Mouse (Mus musculus) spleen, adult 2 months (tissue): ENCODE data around the gene Calcb. TPM values are rescaled to one million over a fixed set of nuclear protein-coding genes. Genes with fewer than 3 reads are reported as not detected.

Experiments used
- DNase-seq, 2 experiments: peaks; one replicate each; pipeline versions ENCODE4 v3.0.0 to v3.0.0-alpha.2; 2012 to 2021; ENCODE audit warnings: low spot score in 2 of 2, low read depth in 1 of 2
- H3K27ac ChIP-seq: fragments of 200-500 bp; 2 replicates; pipeline ENCODE4 v1.5.1; 2012; ENCODE audit warnings: low read length, inconsistent platforms; ENCODE audit not compliant: insufficient read depth
- H3K27me3 ChIP-seq: fragments of 200-500 bp; 2 replicates; pipeline ENCODE4 v1.6.1; 2012; ENCODE audit warnings: mild to moderate bottlenecking, moderate library complexity, low read length, inconsistent platforms; ENCODE audit not compliant: control insufficient read depth, insufficient read depth
- H3K36me3 ChIP-seq: fragments of 200-500 bp; 2 replicates; pipeline ENCODE4 v1.6.1; 2012; ENCODE audit warnings: mild to moderate bottlenecking, low read length, inconsistent platforms; ENCODE audit not compliant: control insufficient read depth, insufficient read depth
- H3K4me1 ChIP-seq: fragments of 200-500 bp; 2 replicates; pipeline ENCODE4 v1.6.1; 2011; ENCODE audit warnings: inconsistent platforms; ENCODE audit not compliant: control insufficient read depth, insufficient read depth, insufficient read length
- H3K4me3 ChIP-seq: fragments of 200-500 bp; 2 replicates; pipeline ENCODE4 v1.5.1; 2011; ENCODE audit warnings: mild to moderate bottlenecking, inconsistent platforms; ENCODE audit not compliant: insufficient read depth, insufficient read length; ENCODE audit errors: extremely low read depth
- CTCF ChIP-seq: fragments of 200-500 bp; IDR thresholded peaks from 2 replicates; pipeline ENCODE4 v1.5.1; 2011; ENCODE audit warnings: mild to moderate bottlenecking, inconsistent platforms; ENCODE audit not compliant: insufficient read depth, insufficient read length, insufficient replicate concordance; ENCODE audit errors: extremely low read depth
- POLR2A ChIP-seq: fragments of 200-500 bp; IDR thresholded peaks from 2 replicates; pipeline ENCODE4 v1.6.1; 2011; ENCODE audit warnings: low read depth, low read length, inconsistent platforms
- WGBS: fragments of 180-500 bp; shearing (Covaris S2); methylation state at CpG from one replicate; pipeline ENCODE4 v1.1.7; 2018; 5-methylcytosine and 5-hydroxymethylcytosine counted together
- polyA plus RNA-seq: library from polyadenylated mRNA; depleted of rRNA; stranded (reverse); fragments of >200 nt; gene quantifications from 2 replicates; pipeline ENCODE4 v1.2.3, GENCODE M21; 2012; rRNA removed

Gene Calcb
- polyA plus RNA-seq, 1 experiment, result not detected

DNA sequence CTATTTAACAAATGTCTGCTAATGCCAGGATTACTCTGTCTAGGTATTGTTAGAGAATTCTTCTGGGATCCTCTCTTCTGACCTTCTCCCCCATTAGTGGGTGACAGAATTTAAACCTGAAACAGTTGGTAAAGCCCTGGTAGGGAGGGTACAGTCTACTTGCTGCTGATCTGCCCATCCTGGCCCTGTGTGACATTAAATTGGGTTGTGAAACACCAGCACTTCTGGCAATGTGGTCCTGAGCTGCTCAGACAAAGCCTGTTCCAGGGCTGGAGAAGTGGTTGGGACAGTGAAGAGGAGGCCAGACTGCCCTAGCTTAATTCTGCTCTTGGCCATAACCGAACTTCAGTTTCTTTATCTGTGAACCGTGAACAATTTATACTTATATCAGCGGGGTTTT is 52.1 kb downstream of the Calcb start:
- Histone ChIP-seq H3K36me3 (no peaks in the 10 kb centered on the region), H3K27ac (no peak overlapping the region), H3K27me3 (no peaks in the 10 kb centered on the region), H3K4me3 (no peak overlapping the region), H3K4me1 (no peaks in the 10 kb centered on the region)
- TF ChIP-seq POLR2A (no peak), CTCF (no peak)
- no peak for DNase-seq
- WGBS, result 87% methylated on average over 3 of the region's 3 CpGs

DNA sequence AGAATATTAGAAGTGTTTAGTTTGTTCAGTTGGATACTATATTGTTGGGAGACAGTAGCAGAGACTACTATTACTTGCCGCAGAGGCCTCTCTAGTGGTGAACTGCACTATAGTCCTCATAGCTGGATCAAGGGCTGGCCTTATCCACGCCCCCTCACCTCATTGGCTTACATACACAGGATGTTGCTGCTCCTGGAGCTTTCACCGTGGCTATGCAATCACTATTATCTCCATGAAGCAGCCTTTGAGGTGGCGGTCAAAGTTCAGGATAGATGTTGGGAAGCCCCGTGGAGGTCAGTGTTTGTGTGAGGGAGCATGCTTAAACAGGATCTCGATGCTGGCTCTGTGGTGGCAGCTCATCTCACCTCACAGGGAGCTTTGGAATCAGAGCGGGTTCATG is 53.4 kb downstream of the Calcb start:
- no peaks in the 10 kb centered on the region for H3K36me3 ChIP-seq
- H3K4me1 ChIP-seq, result no peaks in the 10 kb centered on the region
- H3K27me3 ChIP-seq, result no peaks in the 10 kb centered on the region
- TF ChIP-seq POLR2A (no peak), CTCF (no peak)
- H3K4me3 ChIP-seq, result no peak overlapping the region
- WGBS, result 75% methylated on average over 7 of the region's 7 CpGs
- no peak overlapping the region for H3K27ac ChIP-seq
- no peak for DNase-seq

Other genes with a start within 250 kb of the Calcb start
- gene Cyp2r1, start 155.7 kb upstream of the Calcb start, polyA plus RNA-seq, result 1.4 and 1.5 TPM in 2 replicates
- gene Calca, start 82.3 kb upstream of the Calcb start, polyA plus RNA-seq, result 0.11 TPM in 1 of 2 replicates, not detected in the other
- gene Insc, start 25.1 kb downstream of the Calcb start, polyA plus RNA-seq, result 0.12 and 0.18 TPM in 2 replicates